Comparison of ENCODE assay signal across 11 mouse cellular contexts in the genomic region with DNA sequence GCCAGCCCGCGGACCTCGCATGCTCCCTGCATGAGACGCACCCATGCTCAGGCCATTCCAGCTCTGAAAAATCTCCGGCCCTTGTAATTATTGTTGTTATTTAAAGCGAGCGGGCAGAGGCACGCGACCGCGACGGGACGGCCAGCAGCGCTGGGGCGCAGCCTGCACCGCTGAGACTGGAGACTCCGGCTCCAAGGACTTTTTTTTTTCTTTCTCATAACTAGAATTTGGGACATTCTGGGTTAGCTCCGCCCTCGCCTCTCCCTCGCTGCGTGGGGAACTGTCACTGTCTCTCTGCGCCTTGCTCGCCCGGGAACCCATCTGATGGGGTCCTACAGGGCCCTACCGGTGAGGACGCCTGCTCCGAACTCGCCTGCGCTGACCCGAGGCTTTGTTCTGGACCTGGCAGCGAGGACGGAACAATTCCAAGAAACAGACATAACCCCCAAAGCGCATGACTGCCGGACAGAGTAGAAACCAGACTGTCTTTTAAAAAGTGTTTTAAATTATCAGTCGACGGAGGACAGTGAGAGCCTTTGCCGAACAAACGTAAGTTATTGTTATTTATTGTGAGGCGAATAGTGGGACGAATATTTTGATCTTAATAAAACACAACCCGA. TPM values are rescaled to one million over a fixed set of nuclear protein-coding genes. Genes with fewer than 3 reads are reported as not detected.
DNase-seq lines count a peak whose midpoint lies in the region; ATAC-seq and TF ChIP-seq lines count a peak whose summit lies in the region.
"Had no signal": no experiment of that assay in that cellular context is flagged by ENCODE, and none has a peak within 500 bp of the region (broad histone marks: within the 10 kb centered on the region; RNA-seq: fewer than 3 reads in every experiment).

No protein-coding gene starts in this region.

- peak overlapping the region; percentile 62 for H3K4me2 ChIP-seq in heart, embryonic 16.5 days (ENCODE audit: low read depth, low read length)
- peak overlapping the region; percentile 34; the same call in 1 of the 2 replicates for H3K4me2 ChIP-seq in limb, embryonic 11.5 days (ENCODE audit: low read depth, severe bottlenecking)

- peaks cover 3% of the 10 kb centered on the region; the same call in 1 of the 2 replicates for H3K9me3 ChIP-seq in heart, embryonic 16.5 days (replicated peaks; ENCODE audit: control insufficient read depth, low read length)
- no peaks in the 10 kb centered on the region for H3K9me3 ChIP-seq in limb, embryonic 11.5 days (ENCODE audit: control insufficient read depth, low read length)

- H3K36me3 ChIP-seq in heart, embryonic 16.5 days (ENCODE audit: control insufficient read depth, insufficient read depth), result no peaks in the 10 kb centered on the region
- no peaks in the 10 kb centered on the region for H3K36me3 ChIP-seq in limb, embryonic 11.5 days (ENCODE audit: control insufficient read depth, insufficient read depth, low read length)
- no peaks in the 10 kb centered on the region for H3K36me3 ChIP-seq in small intestine, adult 2 months (ENCODE audit: control insufficient read depth, insufficient read depth, low read length)
- H3K36me3 ChIP-seq: G1E had no signal

- 7% methylated on average over 41 of the region's 41 CpGs for WGBS in heart, embryonic 16.5 days
- WGBS in limb, embryonic 11.5 days, result 5% methylated on average over 41 of the region's 41 CpGs
- WGBS in small intestine, adult 2 months, result 20% methylated on average over 41 of the region's 41 CpGs

- H3K27ac ChIP-seq in brown adipose tissue, adult 24 weeks (replicated peaks; ENCODE audit: low read depth, low read length), result no peak overlapping the region
- H3K27ac ChIP-seq in heart, embryonic 16.5 days (ENCODE audit: low read length), result no peak overlapping the region
- no peak overlapping the region for H3K27ac ChIP-seq in limb, embryonic 11.5 days (replicated peaks; ENCODE audit: low read depth, low read length)
- no peak overlapping the region for H3K27ac ChIP-seq in small intestine, adult 2 months (ENCODE audit: insufficient read depth, low read depth, low read length)
- H3K27ac ChIP-seq: macrophage had no signal

- TF ChIP-seq CTCF in small intestine, adult 2 months (IDR thresholded peaks at IDR 0.05; ENCODE audit: extremely low read depth, insufficient read length, insufficient replicate concordance, low read depth, low read length), result no peak

- peak; percentile 89 for DNase-seq in heart, adult 11 months
- DNase-seq in heart, postnatal 25 days (ENCODE audit: low spot score), result no peak
- peak; percentile 59 for DNase-seq in limb, embryonic 11.5 days (ENCODE audit: low spot score)
- no peak for DNase-seq in adrenal gland, postnatal 4 days (ENCODE audit: low spot score in 2 of 2)
- DNase-seq in MN1 (ENCODE audit: low spot score), result no peak

- peak overlapping the region; percentile 36; the same call in 1 of the 2 replicates for H3K4me3 ChIP-seq in brown adipose tissue, adult 24 weeks (ENCODE audit: insufficient read depth, low read depth, low read length)
- peak overlapping the region; percentile 43 for H3K4me3 ChIP-seq in heart, embryonic 16.5 days (ENCODE audit: low read length)
- no peak overlapping the region for H3K4me3 ChIP-seq in limb, embryonic 11.5 days (ENCODE audit: low read depth, low read length)
- peak overlapping the region; percentile 59 for H3K4me3 ChIP-seq in small intestine, adult 2 months (ENCODE audit: low read depth, low read length)

- ATAC-seq in heart, embryonic 16.5 days (replicated peaks; ENCODE audit: extremely low read depth, insufficient read depth, low FRiP score), result no peak
- no peak for ATAC-seq in limb, embryonic 11.5 days (ENCODE audit: insufficient number of reproducible peaks, low FRiP score, low TSS enrichment, low read depth)

- H3K9ac ChIP-seq in heart, embryonic 16.5 days (ENCODE audit: low read length), result no peak overlapping the region
- 0 out of 2 replicates have a peak overlapping the region, but pooled peaks have one; percentile 27 for H3K9ac ChIP-seq in limb, embryonic 11.5 days (ENCODE audit: low read length)

- intact Hi-C loops in heart, postnatal 25 days (cut with DNase I), result no loop called here

- peaks cover 15% of the 10 kb centered on the region for H3K4me1 ChIP-seq in brown adipose tissue, adult 24 weeks (ENCODE audit: control insufficient read depth, insufficient read depth, insufficient read length, low read length)
- peaks cover 33% of the 10 kb centered on the region for H3K4me1 ChIP-seq in heart, embryonic 16.5 days (ENCODE audit: control insufficient read depth, insufficient read depth, low read length)
- peaks cover 33% of the 10 kb centered on the region for H3K4me1 ChIP-seq in limb, embryonic 11.5 days (ENCODE audit: control insufficient read depth, insufficient read depth, low read length)
- H3K4me1 ChIP-seq in small intestine, adult 2 months (ENCODE audit: control insufficient read depth, insufficient read depth, insufficient read length, low read length), result peaks cover 35% of the 10 kb centered on the region

- peaks cover 76% of the 10 kb centered on the region for H3K27me3 ChIP-seq in heart, embryonic 16.5 days (ENCODE audit: control insufficient read depth, insufficient read depth, low read length)
- H3K27me3 ChIP-seq in limb, embryonic 11.5 days (ENCODE audit: control insufficient read depth, insufficient read depth, low read length), result peaks cover 73% of the 10 kb centered on the region
- H3K27me3 ChIP-seq in small intestine, adult 2 months (ENCODE audit: control insufficient read depth, insufficient read depth, low read length), result peaks cover 73% of the 10 kb centered on the region

- no peak for TF ChIP-seq POLR2A in small intestine, adult 2 months (IDR thresholded peaks at IDR 0.05; ENCODE audit: low read depth, low read length)

RNA-seq across cellular contexts. Expression of a gene that starts 7.2 kb away (rescaled TPM):
- total RNA-seq in heart, postnatal 25 days (2021), result under 1 TPM in 1 of 2 experiments, not detected in 1; 0.26 TPM
- not detected in 2 replicates for polyA plus RNA-seq in brown adipose tissue, adult 24 weeks (2012; ENCODE audit: insufficient read depth, insufficient read length, missing spikeins)
- polyA plus RNA-seq in heart, embryonic 16.5 days (2015; fragmentation: Nextera tagmentation; extraction: Ambion mirVana), result 0.54 and 1.00 TPM in 2 replicates
- polyA plus RNA-seq in limb, embryonic 11.5 days (2014; fragmentation: Nextera tagmentation; extraction: Ambion mirVana), result 1.9 and 3.2 TPM in 2 replicates
- 2.2 and 3.4 TPM in 2 replicates for polyA plus RNA-seq in small intestine, adult 2 months (2012; rRNA removed)
- not detected for total RNA-seq in adrenal gland, postnatal 4 days (2021)
- total RNA-seq: G1E had no signal
- polyA plus RNA-seq: cortical plate, adult 2 months; macrophage had no signal

RNA-seq across cellular contexts. Expression of a gene that starts 33.6 kb away (rescaled TPM):
- total RNA-seq in heart, postnatal 25 days (2021), result 100 to 1,000 TPM; 846 to 861 TPM
- 1,767 and 2,276 TPM in 2 replicates for polyA plus RNA-seq in brown adipose tissue, adult 24 weeks (2012; ENCODE audit: insufficient read depth, insufficient read length, missing spikeins)
- 452 and 483 TPM in 2 replicates for polyA plus RNA-seq in heart, embryonic 16.5 days (2015; fragmentation: Nextera tagmentation; extraction: Ambion mirVana)
- polyA plus RNA-seq in limb, embryonic 11.5 days (2014; fragmentation: Nextera tagmentation; extraction: Ambion mirVana), result 171 and 182 TPM in 2 replicates
- polyA plus RNA-seq in small intestine, adult 2 months (2012; rRNA removed), result 38.5 and 62.1 TPM in 2 replicates
- total RNA-seq in adrenal gland, postnatal 4 days (2021), result 100 to 1,000 TPM; 408 to 465 TPM

Comparison
In these comparisons a context has a peak if more than half of its experiments do, and no peak if none do; other contexts are left out.
1. DNase-seq: peak in heart, adult 11 months (single experiment) and limb, embryonic 11.5 days (single experiment); none in heart, postnatal 25 days (single experiment), adrenal gland, postnatal 4 days (0 of 2) and MN1 (single experiment).